Mouse (Mus musculus): Measurements from ENCODE around the gene Glt1d1.

GRCm38 (mm10) chr5:127639067-127639605 is 7.1 kb downstream of the Glt1d1 start:
- TF ChIP-seq CTCF (IDR thresholded peaks at IDR 0.05; ENCODE audit: borderline replicate concordance, insufficient read depth, low read depth, low read length) (no peak), POLR2A (IDR thresholded peaks at IDR 0.05; ENCODE audit: borderline replicate concordance, insufficient read depth, low read length) (no peak)
